Mouse (Mus musculus): ENCODE measurements around the gene Asb2. TPM values are rescaled to one million over a fixed set of nuclear protein-coding genes. Genes with fewer than 3 reads are reported as not detected.

The Asb2 gene
- polyA plus RNA-seq, 1 experiment: 2.5 TPM

- Histone ChIP-seq H3K27ac (replicated peaks; ENCODE audit: low read depth, low read length) (no peak overlapping the region), H3K4me3 (ENCODE audit: insufficient read depth, low read depth, low read length) (no peak overlapping the region)
These were observed 8.9 kb downstream of the Asb2 start for GRCm38 (mm10) chr12:103346945-103347344.

DNA sequence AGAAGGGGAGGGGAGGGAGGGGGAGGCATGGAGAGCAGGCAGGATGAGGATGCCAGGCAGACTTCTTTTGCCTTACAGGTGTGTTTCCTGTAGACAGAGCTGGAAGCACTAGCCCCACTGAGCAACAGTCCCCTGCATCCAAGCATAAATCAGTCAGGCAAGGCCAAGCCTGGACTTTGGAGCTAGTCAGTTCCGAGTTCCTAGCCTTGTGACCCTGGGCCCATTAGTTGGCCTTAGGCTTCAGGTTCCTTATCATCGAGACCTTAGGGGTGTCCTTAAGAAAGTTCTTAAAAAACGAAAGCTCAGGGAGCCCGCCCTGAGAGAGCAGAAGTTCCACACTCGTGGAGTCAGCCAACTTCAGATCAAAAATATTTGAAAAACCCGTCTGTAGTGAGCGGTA lies 10.9 kb downstream of the Asb2 start:
- no peak overlapping the region for H3K4me3 ChIP-seq (ENCODE audit: insufficient read depth, low read depth, low read length)

More at GRCm38 (mm10) chr12:103346945-103347344, 8.9 kb downstream of the Asb2 start:
- no peaks in the 10 kb centered on the region for H3K4me1 ChIP-seq (ENCODE audit: control insufficient read depth, insufficient read depth, insufficient read length, low read length)

GRCm38 (mm10) chr12:103343456-103343855 lies 12.3 kb downstream of the Asb2 start:
- Histone ChIP-seq H3K4me3 (ENCODE audit: insufficient read depth, low read depth, low read length) (no peak overlapping the region), H3K4me1 (ENCODE audit: control insufficient read depth, insufficient read depth, insufficient read length, low read length) (no peaks in the 10 kb centered on the region), H3K27ac (replicated peaks; ENCODE audit: low read depth, low read length) (peak overlapping the region; percentile 27; the same call in 1 of the 2 replicates)

More for the DNA sequence above, 10.9 kb downstream of the Asb2 start:
- H3K27ac ChIP-seq (replicated peaks; ENCODE audit: low read depth, low read length): no peak overlapping the region
- no peaks in the 10 kb centered on the region for H3K4me1 ChIP-seq (ENCODE audit: control insufficient read depth, insufficient read depth, insufficient read length, low read length)

DNA sequence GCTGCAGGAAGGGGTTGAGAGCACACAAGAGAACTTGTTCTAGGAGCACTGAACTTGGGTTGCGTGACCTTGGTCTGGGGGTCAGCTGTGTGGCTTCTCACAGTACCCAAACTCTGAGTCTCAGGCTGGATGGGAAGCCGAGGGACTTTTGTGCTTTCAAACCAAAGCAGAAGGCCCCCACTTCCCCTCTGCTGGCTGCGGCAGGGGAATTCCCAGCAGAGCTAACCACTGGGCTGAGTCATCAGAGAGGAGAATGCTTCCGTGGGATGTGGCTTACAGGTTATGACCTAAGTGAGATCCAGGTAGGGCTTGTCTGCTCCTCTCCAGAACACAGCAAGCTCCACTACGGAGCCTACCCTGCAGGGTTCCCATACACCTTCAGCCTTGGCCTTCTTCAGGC lies 14.6 kb downstream of the Asb2 start:
- H3K27ac ChIP-seq (replicated peaks; ENCODE audit: low read depth, low read length): no peak overlapping the region
- no peak overlapping the region for H3K4me3 ChIP-seq (ENCODE audit: insufficient read depth, low read depth, low read length)
- H3K4me1 ChIP-seq (ENCODE audit: control insufficient read depth, insufficient read depth, insufficient read length, low read length): no peaks in the 10 kb centered on the region

GRCm38 (mm10) chr12:103338162-103338798 lies 17.5 kb downstream of the Asb2 start:
- Histone ChIP-seq H3K27ac (replicated peaks; ENCODE audit: low read depth, low read length) (no peak overlapping the region; the same call in 1 of the 2 replicates), H3K4me1 (ENCODE audit: control insufficient read depth, insufficient read depth, insufficient read length, low read length) (no peaks in the 10 kb centered on the region), H3K4me3 (ENCODE audit: insufficient read depth, low read depth, low read length) (peak overlapping the region; percentile 15; the same call in 1 of the 2 replicates)

GRCm38 (mm10) chr12:103336766-103337165 lies 19.0 kb downstream of the Asb2 start:
- Histone ChIP-seq H3K4me3 (ENCODE audit: insufficient read depth, low read depth, low read length) (no peak overlapping the region), H3K4me1 (ENCODE audit: control insufficient read depth, insufficient read depth, insufficient read length, low read length) (no peaks in the 10 kb centered on the region), H3K27ac (replicated peaks; ENCODE audit: low read depth, low read length) (peak overlapping the region; percentile 29; the same call in 1 of the 2 replicates)

- H3K27ac ChIP-seq (replicated peaks; ENCODE audit: low read depth, low read length): no peak overlapping the region
- H3K4me3 ChIP-seq (ENCODE audit: insufficient read depth, low read depth, low read length): no peak overlapping the region
- H3K4me1 ChIP-seq (ENCODE audit: control insufficient read depth, insufficient read depth, insufficient read length, low read length): no peaks in the 10 kb centered on the region
These were observed 22.4 kb downstream of the Asb2 start for GRCm38 (mm10) chr12:103333426-103333825.

DNA sequence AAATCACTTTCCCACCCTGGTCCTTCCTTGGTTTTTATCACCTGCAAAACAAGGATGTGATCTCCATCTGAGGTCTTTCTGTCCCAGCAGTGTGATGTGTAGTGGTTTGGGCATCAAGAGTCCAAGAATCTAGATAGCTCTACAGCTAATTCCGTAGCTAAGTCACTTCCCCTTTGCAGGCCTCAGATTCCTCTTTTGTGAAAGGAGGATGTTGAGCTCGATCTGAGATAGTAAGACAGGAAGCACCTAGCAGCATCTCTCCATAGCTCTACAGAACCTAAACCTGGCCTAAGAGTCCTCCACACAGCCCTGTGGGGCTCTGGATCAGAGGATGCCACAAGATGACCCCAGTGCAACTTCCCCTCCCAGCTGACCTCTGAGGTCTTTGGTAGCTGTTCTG lies 22.9 kb downstream of the Asb2 start:
- Histone ChIP-seq H3K27ac (replicated peaks; ENCODE audit: low read depth, low read length) (no peak overlapping the region), H3K4me1 (ENCODE audit: control insufficient read depth, insufficient read depth, insufficient read length, low read length) (no peaks in the 10 kb centered on the region)

GRCm38 (mm10) chr12:103331491-103331890 lies 24.3 kb downstream of the Asb2 start:
- H3K4me1 ChIP-seq (ENCODE audit: control insufficient read depth, insufficient read depth, insufficient read length, low read length): no peaks in the 10 kb centered on the region
- H3K27ac ChIP-seq (replicated peaks; ENCODE audit: low read depth, low read length): no peak overlapping the region
- no peak overlapping the region for H3K4me3 ChIP-seq (ENCODE audit: insufficient read depth, low read depth, low read length)

More for the DNA sequence above, 22.9 kb downstream of the Asb2 start:
- no peak overlapping the region for H3K4me3 ChIP-seq (ENCODE audit: insufficient read depth, low read depth, low read length)

DNA sequence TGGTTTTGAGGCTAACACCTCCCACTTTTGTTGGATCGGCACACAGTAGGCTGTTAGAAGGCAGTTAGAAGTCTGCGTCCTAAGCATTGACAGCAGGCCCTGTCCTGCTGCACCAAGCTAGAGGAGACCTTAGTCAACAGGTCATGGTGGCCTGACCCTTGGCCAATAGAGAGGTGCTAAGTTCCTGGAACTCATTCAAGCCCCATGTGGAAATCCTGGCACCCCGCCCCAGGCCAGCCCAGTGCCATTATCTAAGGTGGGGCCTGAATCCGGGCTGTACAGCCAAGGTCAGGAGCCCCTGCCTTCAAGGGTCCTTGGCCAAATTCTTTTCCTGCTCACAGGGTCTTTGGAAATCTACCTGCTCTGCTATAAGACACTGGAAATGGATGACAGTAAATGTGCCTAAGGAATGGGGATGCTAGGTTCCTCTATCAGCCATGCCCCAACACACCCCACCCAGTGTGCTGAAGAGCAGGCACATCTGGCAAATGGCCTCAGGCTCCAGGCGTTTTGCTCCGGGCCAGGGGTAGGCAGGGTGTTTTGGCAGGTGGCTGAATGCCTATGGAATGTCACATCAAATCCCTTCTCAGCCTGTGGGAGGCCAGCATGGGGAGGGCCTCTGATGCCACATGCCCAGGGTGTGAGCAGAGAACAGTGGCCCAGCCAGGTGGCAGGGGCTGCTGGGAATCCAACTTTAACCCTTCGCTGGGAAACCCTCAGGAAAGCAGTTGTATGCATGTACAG lies 27.2 kb downstream of the Asb2 start:
- Histone ChIP-seq H3K27ac (replicated peaks; ENCODE audit: low read depth, low read length) (no peak overlapping the region), H3K4me1 (ENCODE audit: control insufficient read depth, insufficient read depth, insufficient read length, low read length) (no peaks in the 10 kb centered on the region), H3K4me3 (ENCODE audit: insufficient read depth, low read depth, low read length) (no peak overlapping the region)

DNA sequence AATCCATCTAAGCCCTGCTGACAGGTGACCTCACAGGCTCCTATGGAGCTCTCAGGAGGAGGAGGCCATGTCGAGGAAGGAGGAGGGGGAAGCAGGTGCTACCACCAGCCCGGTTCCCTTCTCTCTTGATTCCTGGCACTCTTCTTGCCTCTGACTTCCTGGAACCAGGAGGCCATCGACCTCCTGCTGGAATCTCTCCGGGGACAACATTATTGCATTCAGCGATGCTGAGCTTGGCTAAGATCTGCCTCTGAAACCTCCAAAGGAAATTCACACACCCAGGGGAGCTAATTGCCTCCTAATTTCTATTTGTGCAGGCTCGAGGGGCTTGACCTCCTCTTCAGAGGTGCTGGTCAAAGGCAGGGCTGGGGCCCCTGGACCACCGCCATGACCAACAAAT lies 28.7 kb downstream of the Asb2 start:
- H3K4me1 ChIP-seq (ENCODE audit: control insufficient read depth, insufficient read depth, insufficient read length, low read length): no peaks in the 10 kb centered on the region
- no peak overlapping the region for H3K4me3 ChIP-seq (ENCODE audit: insufficient read depth, low read depth, low read length)
- H3K27ac ChIP-seq (replicated peaks; ENCODE audit: low read depth, low read length): no peak overlapping the region

GRCm38 (mm10) chr12:103326569-103326968 lies 29.2 kb downstream of the Asb2 start:
- no peak overlapping the region for H3K4me3 ChIP-seq (ENCODE audit: insufficient read depth, low read depth, low read length)
- no peak overlapping the region for H3K27ac ChIP-seq (replicated peaks; ENCODE audit: low read depth, low read length)
- H3K4me1 ChIP-seq (ENCODE audit: control insufficient read depth, insufficient read depth, insufficient read length, low read length): no peaks in the 10 kb centered on the region

GRCm38 (mm10) chr12:103325156-103325857 lies 30.5 kb downstream of the Asb2 start:
- Histone ChIP-seq H3K4me3 (ENCODE audit: insufficient read depth, low read depth, low read length) (no peak overlapping the region), H3K27ac (replicated peaks; ENCODE audit: low read depth, low read length) (no peak overlapping the region), H3K4me1 (ENCODE audit: control insufficient read depth, insufficient read depth, insufficient read length, low read length) (no peaks in the 10 kb centered on the region)

DNA sequence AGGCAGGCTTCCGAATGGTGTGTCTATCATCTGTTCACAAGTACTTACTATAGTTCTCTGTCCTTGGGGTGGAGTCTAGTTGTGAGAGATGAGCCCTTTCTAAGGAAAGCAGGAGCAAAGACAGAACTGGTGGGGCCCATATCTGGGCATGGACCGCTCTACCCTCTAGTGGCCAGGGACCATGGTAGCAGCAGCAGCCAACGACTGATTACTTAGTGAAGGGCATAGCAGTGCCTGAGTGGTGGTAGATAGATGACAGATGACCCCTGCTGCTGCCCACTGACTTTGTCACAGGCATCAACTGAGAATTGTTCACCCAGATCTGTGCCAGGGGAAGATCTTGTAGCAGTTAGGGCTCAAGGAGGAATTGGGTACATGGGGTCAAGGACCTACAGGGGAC lies 33.0 kb downstream of the Asb2 start:
- H3K4me3 ChIP-seq (ENCODE audit: insufficient read depth, low read depth, low read length): no peak overlapping the region
- H3K27ac ChIP-seq (replicated peaks; ENCODE audit: low read depth, low read length): no peak overlapping the region
- H3K4me1 ChIP-seq (ENCODE audit: control insufficient read depth, insufficient read depth, insufficient read length, low read length): no peaks in the 10 kb centered on the region

DNA sequence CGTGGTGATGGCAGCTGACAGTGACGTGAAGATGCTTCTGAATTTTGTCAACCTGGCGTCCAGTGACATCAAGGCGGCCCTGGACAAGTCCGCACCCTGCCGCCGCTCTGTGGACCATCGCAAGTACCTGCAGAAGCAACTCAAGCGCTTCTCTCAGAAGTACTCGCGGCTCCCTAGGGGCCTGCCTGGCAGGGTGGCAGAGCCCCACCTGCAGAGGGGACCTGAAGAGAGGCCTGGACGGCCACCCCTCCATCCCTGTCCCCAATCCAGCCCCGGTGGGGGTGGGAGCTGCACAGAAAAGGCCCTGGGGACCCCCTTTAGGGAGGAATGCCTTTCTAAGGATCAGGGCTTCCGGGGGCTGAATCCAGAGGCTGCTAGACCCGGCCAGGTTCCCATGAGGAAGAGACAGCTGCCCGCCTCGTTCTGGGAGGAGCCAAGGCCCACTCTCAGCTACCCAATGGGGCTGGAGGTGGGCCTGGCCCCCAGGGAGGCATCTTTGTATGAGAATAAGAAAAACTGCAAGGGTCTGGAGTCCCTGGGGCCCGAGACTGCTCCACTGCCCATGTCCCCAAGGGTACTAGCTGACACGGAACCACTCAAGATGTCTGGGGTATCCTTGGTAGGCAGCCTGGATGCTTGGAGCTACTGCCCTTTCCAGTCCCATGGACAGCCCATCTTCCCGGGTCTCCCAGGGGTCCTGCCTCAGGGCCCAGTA lies 39.8 kb downstream of the Asb2 start:
- no peak overlapping the region for H3K27ac ChIP-seq (replicated peaks; ENCODE audit: low read depth, low read length)
- H3K4me3 ChIP-seq (ENCODE audit: insufficient read depth, low read depth, low read length): no peak overlapping the region
- no peaks in the 10 kb centered on the region for H3K4me1 ChIP-seq (ENCODE audit: control insufficient read depth, insufficient read depth, insufficient read length, low read length)

All from brown adipose tissue, adult 24 weeks (tissue).